Comparison of ENCODE assay signal across 9 mouse cellular contexts in the genomic region with DNA sequence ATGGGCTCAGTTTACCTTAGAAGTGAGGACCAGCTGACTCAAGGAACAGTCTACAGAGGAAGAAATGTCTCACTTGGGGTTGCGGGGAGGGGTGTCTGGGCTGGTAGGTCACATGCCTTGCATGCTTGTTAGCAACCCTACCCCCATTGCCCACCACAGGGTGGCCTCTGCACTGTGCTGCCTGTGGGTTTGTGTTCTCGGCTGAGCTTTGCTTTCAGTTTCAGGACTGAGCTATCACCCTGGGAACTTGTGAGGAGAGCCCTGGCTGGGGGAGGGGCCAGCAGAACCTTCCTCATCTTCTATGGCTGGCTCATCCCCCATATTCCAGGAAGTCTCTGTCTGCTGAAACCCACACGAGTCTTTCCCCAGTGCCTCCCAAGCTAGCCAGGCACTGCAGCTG. TPM values are rescaled to one million over a fixed set of nuclear protein-coding genes. Genes with fewer than 3 reads are reported as not detected.
DNase-seq lines count a peak whose midpoint lies in the region; ATAC-seq and TF ChIP-seq lines count a peak whose summit lies in the region.
"Had no signal": no experiment of that assay in that cellular context is flagged by ENCODE, and none has a peak within 500 bp of the region (broad histone marks: within the 10 kb centered on the region; RNA-seq: fewer than 3 reads in every experiment).

No protein-coding gene starts in this region.

- peak overlapping the region; percentile 25 for H3K4me2 ChIP-seq in heart, embryonic 11.5 days
- no peak overlapping the region for H3K4me2 ChIP-seq in midbrain, postnatal 0 days (ENCODE audit: low read depth, low read length, poor library complexity, severe bottlenecking)
- no peak overlapping the region for H3K4me2 ChIP-seq in midbrain, embryonic 16.5 days (ENCODE audit: low read length)
- H3K4me2 ChIP-seq: limb, embryonic 15.5 days had no signal

- peaks cover 4% of the 10 kb centered on the region; the same call in 1 of the 2 replicates for H3K4me1 ChIP-seq in heart, embryonic 11.5 days (ENCODE audit: control insufficient read depth, insufficient read depth, low read length)
- H3K4me1 ChIP-seq in midbrain, postnatal 0 days (ENCODE audit: insufficient read depth, low read length) = no peaks in the 10 kb centered on the region
- no peaks in the 10 kb centered on the region for H3K4me1 ChIP-seq in midbrain, embryonic 16.5 days (ENCODE audit: control insufficient read depth, insufficient read depth, low read length)

- 31% methylated on average over 3 of the region's 3 CpGs for WGBS in heart, embryonic 11.5 days (ENCODE audit: insufficient replicate concordance)
- 55% methylated on average over 3 of the region's 3 CpGs for WGBS in midbrain, postnatal 0 days
- WGBS in midbrain, embryonic 16.5 days = 61% methylated on average over 3 of the region's 3 CpGs

- no peak overlapping the region for H3K27ac ChIP-seq in heart, embryonic 11.5 days (ENCODE audit: low read depth, low read length)
- H3K27ac ChIP-seq in midbrain, postnatal 0 days (ENCODE audit: low read depth, low read length) = no peak overlapping the region
- no peak overlapping the region for H3K27ac ChIP-seq in midbrain, embryonic 16.5 days (ENCODE audit: low read length)
- H3K27ac ChIP-seq: limb, embryonic 15.5 days had no signal

- H3K9me3 ChIP-seq in heart, embryonic 11.5 days (replicated peaks; ENCODE audit: control insufficient read depth, low read length) = no peaks in the 10 kb centered on the region
- no peaks in the 10 kb centered on the region for H3K9me3 ChIP-seq in midbrain, postnatal 0 days (ENCODE audit: low read length)
- no peaks in the 10 kb centered on the region for H3K9me3 ChIP-seq in midbrain, embryonic 16.5 days (replicated peaks; ENCODE audit: control insufficient read depth, low read length, poor library complexity, severe bottlenecking)
- H3K9me3 ChIP-seq: limb, embryonic 15.5 days had no signal

- H3K36me3 ChIP-seq in heart, embryonic 11.5 days (ENCODE audit: control insufficient read depth, insufficient read depth, low read length) = no peaks in the 10 kb centered on the region
- no peaks in the 10 kb centered on the region for H3K36me3 ChIP-seq in midbrain, postnatal 0 days (ENCODE audit: insufficient read depth, low read length)
- H3K36me3 ChIP-seq in midbrain, embryonic 16.5 days (ENCODE audit: control insufficient read depth, insufficient read depth, low read length) = no peaks in the 10 kb centered on the region
- H3K36me3 ChIP-seq: limb, embryonic 15.5 days had no signal

- peak; percentile 34 for DNase-seq in gastrocnemius, postnatal 14 days
- no peak for DNase-seq in gastrocnemius, postnatal 36 days
- DNase-seq in kidney, postnatal 4 days = peak; percentile 46 to 66
- DNase-seq in natural killer cell, adult 2 months (ENCODE audit: low spot score in 2 of 2) = peak; percentile 84 to 86
- DNase-seq in midbrain, postnatal 0 days (ENCODE audit: low spot score) = no peak
- no peak for DNase-seq in embryo, embryonic 9.5 days (ENCODE audit: extremely low spot score)

- no peaks in the 10 kb centered on the region for H3K27me3 ChIP-seq in heart, embryonic 11.5 days (ENCODE audit: control insufficient read depth, insufficient read depth, low read length)
- no peaks in the 10 kb centered on the region for H3K27me3 ChIP-seq in midbrain, postnatal 0 days (ENCODE audit: insufficient read depth, low read length)
- no peaks in the 10 kb centered on the region for H3K27me3 ChIP-seq in midbrain, embryonic 16.5 days (ENCODE audit: control insufficient read depth, insufficient read depth, low read depth, low read length)
- H3K27me3 ChIP-seq: limb, embryonic 15.5 days had no signal

- no peak for ATAC-seq in heart, embryonic 11.5 days (replicated peaks; ENCODE audit: insufficient number of reproducible peaks, low FRiP score, low TSS enrichment)
- ATAC-seq in midbrain, postnatal 0 days (ENCODE audit: low FRiP score) = no peak
- ATAC-seq in midbrain, embryonic 16.5 days = no peak

- no peak overlapping the region for H3K9ac ChIP-seq in heart, embryonic 11.5 days (ENCODE audit: low read depth, low read length)
- no peak overlapping the region for H3K9ac ChIP-seq in midbrain, postnatal 0 days (replicated peaks; ENCODE audit: low read length, poor library complexity, severe bottlenecking)
- no peak overlapping the region for H3K9ac ChIP-seq in midbrain, embryonic 16.5 days (ENCODE audit: low read depth, low read length)
- H3K9ac ChIP-seq: limb, embryonic 15.5 days had no signal

- H3K4me3 ChIP-seq in heart, embryonic 11.5 days (ENCODE audit: low read depth, low read length) = no peak overlapping the region
- H3K4me3 ChIP-seq in midbrain, postnatal 0 days (ENCODE audit: low read depth, low read length) = no peak overlapping the region
- H3K4me3 ChIP-seq in midbrain, embryonic 16.5 days (ENCODE audit: low read depth, low read length) = no peak overlapping the region
- H3K4me3 ChIP-seq: limb, embryonic 15.5 days had no signal

- intact Hi-C loops in gastrocnemius, postnatal 14 days (cut with DNase I; ENCODE audit: low total_unique reads) = no loop called here
- intact Hi-C loops in gastrocnemius, postnatal 36 days (cut with DNase I) = loop anchor here (5.0 kb wide), 1 partner anchor 108 kb away; no protein-coding TSS in a partner anchor

- no peak for TF ChIP-seq CTCF in midbrain, postnatal 0 days (IDR thresholded peaks at IDR 0.05)

RNA-seq across cellular contexts. Expression of a gene that starts 38.3 kb away (rescaled TPM):
- 1 to 10 TPM; 3.9 to 4.7 TPM for total RNA-seq in gastrocnemius, postnatal 14 days (2021)
- 1 to 10 TPM; 1.9 to 2.0 TPM for total RNA-seq in gastrocnemius, postnatal 36 days (2021)
- polyA plus RNA-seq in heart, embryonic 11.5 days (2014; fragmentation: Nextera tagmentation; extraction: Ambion mirVana) = 14.3 and 17.3 TPM in 2 replicates
- 0.99 and 1.2 TPM in 2 replicates for total RNA-seq in midbrain, postnatal 0 days (2014; rRNA removed)
- polyA plus RNA-seq in midbrain, postnatal 0 days (2015; fragmentation: Nextera tagmentation; extraction: Ambion mirVana) = 0.22 and 0.23 TPM in 2 replicates
- 0.46 and 0.70 TPM in 2 replicates for polyA plus RNA-seq in midbrain, embryonic 16.5 days (2015; fragmentation: Nextera tagmentation; extraction: Ambion mirVana)

Comparison
In these comparisons a context has a peak if more than half of its experiments do, and no peak if none do; other contexts are left out.
1. DNase-seq: peak in gastrocnemius, postnatal 14 days (single experiment), kidney, postnatal 4 days (2 of 2) and natural killer cell, adult 2 months (2 of 2); none in gastrocnemius, postnatal 36 days (0 of 2), midbrain, postnatal 0 days (single experiment) and embryo, embryonic 9.5 days (single experiment).